Mouse (Mus musculus): ENCODE data around the gene Bmpr1b.
"Not testable (repeated sequence)": the region's sequence is repeated elsewhere in the genome, so short reads cannot be mapped to it uniquely, and the experiment has no call there.

Gene Bmpr1b

GRCm38 (mm10) chr3:142168863-142169521, at the start of gene Bmpr1b:
Bmpr1b (minus strand) TSS chr3:142169425.
- no peak for DNase-seq (ENCODE audit: low spot score in 2 of 2)

- no peak for DNase-seq (ENCODE audit: low spot score in 2 of 2)
These were observed 43.6 kb upstream of the Bmpr1b start for GRCm38 (mm10) chr3:142212821-142213220.

GRCm38 (mm10) chr3:142212186-142212585, 43.0 kb upstream of the Bmpr1b start:
- no peak for DNase-seq (ENCODE audit: low spot score in 2 of 2)

GRCm38 (mm10) chr3:142209981-142210380, 40.8 kb upstream of the Bmpr1b start:
- no peak for DNase-seq (ENCODE audit: low spot score in 2 of 2)

GRCm38 (mm10) chr3:142209057-142209456, 39.8 kb upstream of the Bmpr1b start:
- DNase-seq (ENCODE audit: low spot score in 2 of 2) = no peak

GRCm38 (mm10) chr3:142207488-142207887, 38.3 kb upstream of the Bmpr1b start:
- no peak for DNase-seq (ENCODE audit: low spot score in 2 of 2)

- DNase-seq (ENCODE audit: low spot score in 2 of 2) = no peak
These were observed 37.1 kb upstream of the Bmpr1b start for GRCm38 (mm10) chr3:142206316-142206715.

GRCm38 (mm10) chr3:142196142-142196541, 26.9 kb upstream of the Bmpr1b start:
- DNase-seq (ENCODE audit: low spot score in 2 of 2) = no peak

GRCm38 (mm10) chr3:142191627-142192026, 22.4 kb upstream of the Bmpr1b start:
- not testable (repeated sequence) for DNase-seq (ENCODE audit: low spot score in 2 of 2)

- DNase-seq (ENCODE audit: low spot score in 2 of 2) = no peak
These were observed 17.3 kb upstream of the Bmpr1b start for GRCm38 (mm10) chr3:142186551-142186950.

GRCm38 (mm10) chr3:142173996-142174395, 4.8 kb upstream of the Bmpr1b start:
- DNase-seq (ENCODE audit: low spot score in 2 of 2) = no peak

GRCm38 (mm10) chr3:142168251-142168862, 868 bp downstream of the Bmpr1b start:
- DNase-seq (ENCODE audit: low spot score in 2 of 2) = no peak

GRCm38 (mm10) chr3:142164981-142165380, 4.2 kb downstream of the Bmpr1b start:
- DNase-seq (ENCODE audit: low spot score in 2 of 2) = no peak

- no peak for DNase-seq (ENCODE audit: low spot score in 2 of 2)
These were observed 5.3 kb downstream of the Bmpr1b start for GRCm38 (mm10) chr3:142163896-142164295.

GRCm38 (mm10) chr3:142161405-142161804, 7.8 kb downstream of the Bmpr1b start:
- DNase-seq (ENCODE audit: low spot score in 2 of 2) = no peak

GRCm38 (mm10) chr3:142151980-142152379, 17.2 kb downstream of the Bmpr1b start:
- no peak for DNase-seq (ENCODE audit: low spot score in 2 of 2)

GRCm38 (mm10) chr3:142138796-142139195, 30.4 kb downstream of the Bmpr1b start:
- DNase-seq (ENCODE audit: low spot score in 2 of 2) = no peak

GRCm38 (mm10) chr3:142126379-142126778, 42.8 kb downstream of the Bmpr1b start:
- no peak for DNase-seq (ENCODE audit: low spot score in 2 of 2)

- DNase-seq (ENCODE audit: low spot score in 2 of 2) = no peak
These were observed 43.7 kb downstream of the Bmpr1b start for GRCm38 (mm10) chr3:142125556-142125955.

- no peak for DNase-seq (ENCODE audit: low spot score in 2 of 2)
These were observed 45.0 kb downstream of the Bmpr1b start for GRCm38 (mm10) chr3:142124255-142124654.

GRCm38 (mm10) chr3:142122376-142122775, 46.8 kb downstream of the Bmpr1b start:
- DNase-seq (ENCODE audit: low spot score in 2 of 2) = no peak

- no peak for DNase-seq (ENCODE audit: low spot score in 2 of 2)
These were observed 48.4 kb downstream of the Bmpr1b start for GRCm38 (mm10) chr3:142120795-142121194.

- DNase-seq (ENCODE audit: low spot score in 2 of 2) = no peak
These were observed 54.4 kb downstream of the Bmpr1b start for GRCm38 (mm10) chr3:142114762-142115316.
